Mouse (Mus musculus) fat pad, adult 2 months (tissue): ENCODE results near the gene Zbtb39.

Experiments
- DNase-seq: peaks from one replicate; pipeline ENCODE4 v3.0.0-alpha.2; 2011; ENCODE audit warnings: low read depth, low spot score; ENCODE audit errors: extremely low read depth

Zbtb39 gene

DNA sequence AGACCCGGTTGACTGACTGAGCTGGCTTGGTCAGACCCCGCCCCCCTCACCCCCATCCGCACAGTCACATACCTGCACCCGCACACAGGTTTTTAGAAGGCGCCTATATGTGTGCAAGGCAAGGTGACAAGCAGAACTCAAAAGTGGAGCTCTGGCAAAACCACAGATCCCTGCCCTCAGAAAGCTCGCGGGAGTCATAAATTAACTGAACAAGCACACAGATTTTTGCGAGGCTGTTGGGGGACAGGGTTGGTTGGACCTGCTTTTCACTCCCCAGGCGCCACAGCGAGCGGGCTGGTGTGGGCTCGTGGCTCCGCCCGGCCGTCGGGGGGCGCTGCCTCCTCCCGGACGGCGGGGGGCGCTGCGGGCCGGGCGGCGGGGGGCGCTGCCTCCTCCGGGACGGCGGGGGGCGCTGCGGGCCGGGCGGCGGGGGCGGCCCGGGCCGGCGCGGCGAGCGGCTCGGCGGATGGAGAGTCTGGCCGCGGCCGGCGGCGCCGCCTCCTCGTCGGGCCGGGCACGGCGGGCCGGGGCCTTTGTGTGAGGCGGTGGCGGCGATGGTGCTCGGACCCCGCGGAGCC is at the start of gene Zbtb39:
Gene Zbtb39, plus strand, starts transcription at position 456 of the 578 bp plus-strand sequence.
- no peak for DNase-seq

DNA sequence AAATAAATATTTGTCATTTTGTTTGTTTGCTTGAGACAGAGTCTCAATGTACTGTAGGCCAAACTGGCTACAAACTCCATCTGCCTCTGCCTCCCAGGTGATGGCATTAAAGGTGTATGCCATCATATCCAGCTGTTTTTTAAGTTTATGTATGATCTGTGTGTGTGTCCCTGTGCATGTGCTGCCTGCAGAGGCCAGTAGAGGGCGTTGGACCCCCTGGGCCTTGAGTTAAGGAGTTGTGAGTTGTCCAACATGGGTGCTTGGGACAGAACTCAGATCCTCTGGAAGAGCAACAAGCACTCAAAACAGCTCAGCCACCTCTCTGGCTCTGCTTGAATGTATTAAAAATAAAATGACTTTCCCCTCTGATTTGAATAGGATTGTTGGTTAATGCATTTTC is 48.3 kb upstream of the Zbtb39 start:
- DNase-seq = no peak

DNA sequence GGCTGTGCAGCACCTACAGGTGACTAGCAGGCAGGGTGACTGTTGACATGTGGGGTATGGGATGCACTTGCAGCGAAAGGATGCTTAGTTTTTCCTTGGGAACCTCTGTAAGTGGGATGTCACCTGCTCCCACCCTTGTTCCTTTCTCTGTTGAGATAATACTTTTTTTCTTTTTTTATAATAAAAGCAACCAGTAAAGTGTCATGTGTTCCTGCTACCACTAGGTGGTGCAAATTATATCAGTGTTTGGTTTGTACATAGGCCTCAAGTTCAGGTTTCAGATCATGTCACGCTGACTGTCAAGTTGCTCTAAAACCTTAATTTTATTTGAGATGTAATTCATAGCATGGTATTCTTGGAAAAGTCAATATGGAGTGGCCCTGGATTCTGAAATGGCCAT is 44.7 kb upstream of the Zbtb39 start:
- DNase-seq = no peak

DNA sequence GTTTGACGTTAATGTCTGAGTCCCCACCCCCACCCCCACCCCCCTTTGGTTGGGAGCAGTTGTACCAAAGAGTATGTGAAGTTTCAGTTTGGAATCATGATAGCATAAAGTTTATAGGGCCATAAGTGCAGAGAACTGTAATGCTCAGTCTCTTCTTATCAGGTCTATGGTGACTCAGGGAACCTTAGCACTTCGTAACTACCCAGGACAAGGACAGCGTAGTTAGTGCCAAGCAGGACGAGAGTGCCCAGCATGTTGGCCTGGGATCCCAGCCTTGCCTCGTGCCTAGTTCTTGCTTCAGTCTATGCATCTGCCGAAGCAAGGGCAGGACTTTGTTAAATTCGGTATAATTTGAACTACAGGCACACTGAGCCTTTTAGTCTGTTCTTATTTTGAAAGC is 43.6 kb upstream of the Zbtb39 start:
- no peak for DNase-seq

DNA sequence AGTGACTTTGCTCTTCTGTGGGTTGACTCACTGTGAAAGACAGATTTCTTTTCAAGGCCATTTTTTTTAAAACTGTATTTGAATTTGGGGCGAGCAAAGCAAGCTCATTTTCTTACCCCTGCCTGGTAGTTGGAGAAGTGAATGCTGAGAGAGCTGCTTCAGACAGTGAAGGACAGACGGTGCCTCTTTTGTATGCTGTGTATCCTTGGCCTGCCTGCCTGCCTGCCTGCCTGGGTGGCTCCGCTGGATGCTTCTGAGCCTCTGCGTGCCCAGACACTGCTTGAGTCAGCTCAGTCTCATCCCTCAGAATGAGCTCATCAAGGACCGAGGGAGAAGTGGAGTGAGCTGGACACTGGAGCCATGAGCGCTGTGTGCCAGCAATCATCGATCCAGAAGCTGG is 40.4 kb upstream of the Zbtb39 start:
- DNase-seq = no peak

DNA sequence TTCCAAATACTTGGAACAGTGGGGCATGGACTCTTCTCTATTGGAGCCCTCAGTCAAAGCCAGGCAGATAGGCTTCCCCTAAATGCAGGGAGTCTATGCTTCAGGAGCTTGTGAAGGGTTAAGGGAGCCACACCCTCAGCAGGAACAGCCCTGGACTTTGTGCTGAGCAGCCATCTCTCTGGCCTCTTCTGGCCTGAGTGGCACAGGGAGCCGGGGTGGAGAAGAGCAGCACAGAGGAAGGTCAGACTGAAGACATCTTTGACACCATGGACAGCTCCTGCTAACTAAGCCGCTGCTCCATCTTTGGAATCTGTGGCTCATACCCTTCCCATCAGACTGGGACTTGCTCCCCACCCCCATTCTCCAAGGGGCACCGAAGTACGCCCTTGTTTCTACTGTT is 36.0 kb upstream of the Zbtb39 start:
- DNase-seq = no peak

DNA sequence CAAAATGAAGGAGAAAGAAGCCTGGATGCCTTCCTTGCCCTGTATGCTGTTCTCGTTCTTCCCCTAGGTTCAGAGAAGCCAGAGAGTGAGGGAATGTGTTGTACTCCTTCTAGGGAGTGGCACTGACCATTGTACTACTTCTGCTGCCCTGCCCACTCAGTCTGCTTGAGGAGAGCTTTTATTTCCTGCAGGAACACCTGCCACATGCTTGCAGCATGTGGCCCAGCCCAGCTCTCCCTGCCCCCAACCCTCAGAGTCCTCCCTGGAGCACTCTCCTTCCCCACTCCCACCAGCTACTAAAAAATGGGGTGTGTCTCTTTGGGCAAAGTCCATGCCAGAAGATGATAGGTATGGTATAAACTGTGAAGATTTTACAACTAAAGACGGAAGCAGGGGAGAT is 35.0 kb upstream of the Zbtb39 start:
- DNase-seq = no peak

DNA sequence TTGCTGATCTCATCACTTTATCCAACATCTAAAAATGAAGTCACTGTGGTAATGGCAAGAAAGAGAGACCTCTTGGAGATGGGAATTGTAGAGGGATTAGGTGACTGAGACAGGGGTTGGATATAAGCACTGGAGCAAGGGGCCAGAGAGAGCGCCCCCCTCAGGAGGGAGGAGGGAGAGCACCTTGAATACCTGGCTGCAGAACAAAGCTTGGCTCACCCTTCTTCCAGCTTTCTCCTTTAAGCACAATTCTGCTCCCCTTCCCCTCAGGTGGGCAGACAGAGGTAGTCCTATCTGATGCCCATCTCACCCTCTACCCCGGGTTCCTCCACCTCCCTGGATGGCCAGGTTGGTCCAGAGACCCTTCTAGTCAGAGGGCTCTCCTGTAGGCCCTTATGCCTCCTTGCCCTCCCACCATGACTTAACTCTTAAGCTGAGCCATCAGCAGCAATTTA is 34.5 kb upstream of the Zbtb39 start, which contains the start of gene Myo1a:
Gene Myo1a, plus strand, starts transcription at position 405 of the 455 bp plus-strand sequence.
- DNase-seq = no peak

DNA sequence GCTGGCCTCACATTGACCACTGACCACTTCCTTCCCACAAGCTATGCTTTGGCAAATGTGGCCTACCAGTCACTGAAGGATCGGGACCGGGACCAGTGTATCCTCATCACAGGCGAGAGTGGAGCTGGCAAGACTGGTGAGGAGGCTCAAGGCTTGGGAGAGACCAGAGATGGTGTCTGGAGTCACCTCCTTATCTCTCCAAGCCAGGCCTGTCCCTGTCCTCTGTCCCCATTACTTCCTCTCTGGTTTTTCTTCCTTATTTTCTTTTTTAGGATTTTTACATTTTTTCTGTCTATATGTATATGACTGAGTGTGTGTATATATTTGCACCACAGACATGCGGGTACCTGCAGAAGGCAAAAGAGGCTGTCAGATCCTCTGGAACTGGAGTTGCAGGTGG is 33.6 kb upstream of the Zbtb39 start:
- DNase-seq = no peak

DNA sequence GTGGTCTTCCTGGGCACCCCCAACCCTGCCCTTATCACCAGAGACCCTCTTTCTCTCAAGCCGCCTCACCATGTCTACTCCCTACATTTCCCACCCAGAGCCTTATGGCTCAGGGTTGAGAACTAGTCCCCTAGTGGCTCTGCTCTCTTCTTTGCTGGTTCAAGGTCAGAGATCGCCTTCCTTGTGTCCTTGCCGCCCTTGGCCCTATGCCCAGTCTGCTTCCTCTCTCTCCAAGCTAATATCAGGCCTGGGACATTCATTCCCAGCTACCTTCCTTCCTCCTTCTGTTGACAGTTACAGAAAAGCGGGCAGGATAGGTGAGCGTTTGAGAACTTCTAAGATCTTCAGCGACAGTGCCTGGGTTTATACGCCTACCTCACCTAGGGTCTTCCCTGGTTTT is 31.6 kb upstream of the Zbtb39 start:
- no peak for DNase-seq

DNA sequence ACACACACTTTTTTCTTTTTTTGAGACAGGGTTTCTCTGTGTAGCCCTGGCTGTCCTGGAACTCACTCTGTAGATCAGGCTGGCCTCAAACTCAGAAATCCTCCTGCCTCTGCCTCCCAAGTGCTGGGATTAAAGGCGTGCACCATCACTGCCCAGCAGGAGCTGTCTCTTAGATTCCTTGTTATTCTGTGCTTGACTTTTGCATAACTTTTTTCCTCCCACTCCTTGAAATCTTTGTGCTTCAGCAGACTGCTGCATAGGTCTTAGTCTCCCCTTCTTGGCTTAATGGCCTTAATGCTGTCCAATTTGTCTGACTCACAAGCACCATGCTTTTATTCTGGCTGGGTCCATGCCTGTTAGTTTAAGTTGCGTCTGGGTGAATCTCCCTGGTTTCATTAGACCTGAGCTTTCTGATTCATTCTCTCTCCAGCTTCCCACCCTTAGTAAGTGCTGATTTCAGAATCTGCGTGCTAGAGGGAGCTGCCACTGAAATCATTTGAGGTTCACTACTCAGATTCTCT is 30.4 kb upstream of the Zbtb39 start:
- no peak for DNase-seq

DNA sequence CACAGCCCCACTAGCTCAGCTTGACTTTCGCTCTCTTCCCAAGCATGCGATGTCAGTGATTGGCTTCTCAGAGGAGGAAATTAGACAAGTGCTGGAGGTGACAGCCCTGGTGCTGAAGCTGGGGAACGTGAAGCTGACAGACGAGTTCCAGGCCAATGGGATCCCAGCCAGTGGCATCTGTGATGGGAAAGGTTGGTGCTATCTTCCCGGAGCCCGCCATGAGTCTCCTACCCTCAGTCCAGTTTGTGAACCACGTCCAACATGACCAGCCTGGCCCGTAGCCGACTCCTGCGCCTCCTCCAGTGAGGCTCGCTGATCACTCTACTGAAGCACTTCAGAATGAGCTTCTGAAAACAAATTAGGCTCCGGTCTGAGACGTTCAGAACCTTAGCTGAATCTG is 29.0 kb upstream of the Zbtb39 start:
- DNase-seq = no peak

DNA sequence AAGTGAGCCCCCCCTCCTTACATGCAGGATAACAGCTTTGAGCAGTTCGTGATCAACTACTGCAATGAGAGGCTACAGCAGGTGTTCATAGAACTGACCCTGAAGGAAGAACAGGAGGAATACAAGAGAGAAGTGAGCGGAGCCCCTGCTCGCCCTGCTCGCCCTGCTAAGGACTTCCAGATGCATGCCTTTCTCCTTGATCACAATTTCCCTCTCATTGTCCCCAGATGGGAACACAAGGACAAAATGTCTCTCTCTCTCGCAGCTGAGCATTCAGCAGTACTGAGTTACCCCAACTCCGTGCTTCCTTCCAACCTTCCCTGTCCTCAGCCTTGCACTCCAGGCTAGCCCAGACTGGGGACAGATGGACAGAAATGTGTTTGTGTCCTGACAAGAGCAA is 26.6 kb upstream of the Zbtb39 start:
- DNase-seq = no peak

DNA sequence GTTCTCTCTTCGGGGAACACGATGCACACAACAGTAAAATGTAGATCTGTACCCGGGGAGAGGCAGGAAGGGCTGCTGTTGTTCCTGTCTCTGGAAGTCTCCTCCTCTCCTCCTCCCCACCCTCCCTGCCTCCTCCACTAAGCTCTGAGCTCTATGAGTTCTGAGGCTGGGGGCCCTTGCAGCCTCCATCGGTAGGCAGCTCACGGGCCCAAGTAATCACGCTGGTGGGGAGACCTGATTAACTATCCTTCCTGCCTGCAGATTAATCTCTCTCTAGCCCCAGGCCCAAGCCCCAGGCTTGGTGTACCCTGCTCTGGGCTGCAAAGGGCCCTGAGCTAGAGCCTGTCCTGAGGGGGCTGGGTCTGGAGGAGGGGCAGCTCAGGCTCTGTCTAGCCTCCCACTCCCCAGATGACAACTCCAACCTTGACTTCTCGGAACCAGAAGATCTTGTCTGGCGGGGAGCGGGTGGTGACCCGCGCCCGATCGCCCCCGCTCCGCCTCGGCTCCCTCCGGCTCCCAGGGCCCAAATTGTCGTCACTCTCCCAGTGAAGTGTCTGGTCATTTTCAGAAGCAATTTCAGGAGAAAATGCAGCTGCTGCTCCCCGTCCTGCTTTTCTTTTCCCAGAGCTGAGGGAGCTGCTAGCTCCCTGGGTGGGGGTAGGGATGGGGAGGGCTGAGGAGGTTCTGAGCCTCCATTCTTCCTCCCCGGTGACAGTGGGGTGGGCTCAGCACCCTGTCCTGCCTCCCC is 17.5 kb upstream of the Zbtb39 start:
- DNase-seq = no peak

DNA sequence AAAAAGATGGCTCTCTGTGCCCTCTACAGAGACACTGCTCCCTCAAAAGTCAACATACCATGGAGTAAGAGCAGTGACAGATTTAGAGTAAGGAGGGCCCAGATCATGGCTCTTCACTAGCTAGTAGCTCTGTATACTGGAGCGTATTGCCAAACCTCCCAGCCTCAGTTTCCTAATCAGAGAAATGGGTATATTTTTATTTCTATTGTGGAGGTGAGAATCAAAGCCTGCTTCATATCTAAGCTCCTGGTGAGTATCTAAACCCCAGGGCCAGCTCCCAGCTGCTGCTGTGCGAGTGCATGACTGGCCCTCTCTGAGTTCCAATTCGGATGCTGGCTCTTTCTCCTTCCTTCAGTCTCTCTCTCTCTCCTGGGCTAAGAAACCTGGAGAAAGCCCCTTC is 15.2 kb upstream of the Zbtb39 start, which contains the start of gene Tac2:
Gene Tac2, plus strand, starts transcription at position 301 of the 400 bp plus-strand sequence.
- no peak for DNase-seq

DNA sequence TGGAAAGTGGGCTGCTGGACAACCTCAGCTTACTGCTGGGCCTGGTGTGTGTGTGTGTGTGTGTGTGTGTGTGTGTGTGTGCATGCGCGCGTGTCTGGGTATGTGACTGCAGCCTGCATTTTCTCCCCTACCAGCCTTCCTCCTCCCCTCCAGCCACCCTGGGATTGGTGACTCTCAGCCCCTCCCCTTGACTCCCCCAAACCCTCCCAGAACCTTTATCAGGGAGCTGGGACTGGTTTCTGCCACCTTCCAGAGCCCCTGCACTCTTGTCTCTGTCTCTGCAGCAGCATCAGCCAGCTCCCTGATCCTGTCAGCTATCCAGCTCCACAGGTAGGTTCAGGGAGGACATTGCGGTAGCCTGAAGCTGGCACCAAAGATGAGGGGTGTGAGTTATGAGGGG is 14.2 kb upstream of the Zbtb39 start:
- no peak for DNase-seq

DNA sequence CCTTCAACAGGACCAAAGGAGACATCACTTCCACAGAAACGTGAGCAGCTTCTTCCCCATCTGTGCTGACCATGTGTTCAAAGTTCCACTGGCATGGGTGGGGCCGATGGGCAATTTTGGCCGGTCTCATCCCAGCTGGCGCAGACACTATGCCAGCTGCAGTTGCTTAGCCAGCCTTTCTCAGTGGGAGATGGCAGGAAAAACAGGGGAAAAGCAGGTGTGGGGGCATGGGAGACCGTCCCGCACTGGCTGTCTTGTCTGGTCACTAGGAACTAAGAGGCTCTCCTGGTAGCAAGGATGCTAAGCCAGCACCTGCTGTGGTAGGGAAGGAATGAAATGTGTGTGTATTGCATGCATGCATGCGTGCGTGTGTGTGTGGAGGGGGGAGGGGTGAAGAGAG is 10.9 kb upstream of the Zbtb39 start:
- DNase-seq = no peak

DNA sequence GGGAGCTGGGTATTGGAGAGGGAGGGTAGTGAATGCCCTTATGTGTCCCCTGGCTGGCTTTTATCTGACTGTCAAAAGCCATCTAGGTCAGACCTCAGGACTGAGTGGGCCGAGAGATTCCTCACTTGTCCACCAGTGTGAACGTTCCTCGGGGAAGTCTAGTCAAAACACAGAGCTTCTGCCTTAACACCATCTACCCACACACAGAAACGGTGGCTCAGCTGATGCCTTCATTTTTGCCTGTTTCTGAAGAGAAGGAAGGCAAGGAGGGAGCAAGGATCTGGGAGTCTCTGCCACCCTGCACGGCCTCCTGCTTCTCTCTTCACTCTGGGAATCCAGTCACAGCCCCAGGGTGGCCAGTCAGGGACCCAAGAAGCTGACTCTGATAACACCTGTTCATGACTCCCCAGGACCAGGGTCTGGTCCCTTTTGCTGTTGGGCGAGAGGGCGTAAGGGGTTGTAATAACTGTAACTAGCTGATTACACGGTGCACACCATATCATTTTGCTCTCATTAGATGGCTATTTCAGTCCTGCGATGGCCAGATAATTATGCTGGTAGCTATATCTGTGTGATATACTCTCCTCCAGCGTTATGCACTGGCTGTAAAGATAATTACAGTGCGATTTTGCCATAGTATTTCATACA is 8.9 kb upstream of the Zbtb39 start:
- DNase-seq = no peak

DNA sequence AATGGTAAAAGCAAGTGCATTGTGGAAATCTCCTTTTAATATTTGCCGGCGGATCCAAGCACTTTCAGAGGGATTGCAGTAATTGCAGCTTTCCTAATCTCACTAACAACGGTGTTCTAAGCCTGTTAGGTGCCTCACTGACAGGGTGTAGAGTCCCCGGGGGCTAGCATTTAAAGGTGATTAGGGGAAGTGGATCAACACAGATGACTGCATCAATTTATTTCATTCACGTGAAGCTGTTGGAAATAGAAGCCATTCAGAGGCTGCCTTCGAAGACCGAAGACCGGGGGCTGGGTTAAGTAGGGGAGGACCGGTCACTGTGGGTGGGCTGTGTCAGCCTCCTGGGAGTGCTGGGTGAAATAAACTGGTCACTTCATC is 8.4 kb upstream of the Zbtb39 start:
- DNase-seq = no peak

DNA sequence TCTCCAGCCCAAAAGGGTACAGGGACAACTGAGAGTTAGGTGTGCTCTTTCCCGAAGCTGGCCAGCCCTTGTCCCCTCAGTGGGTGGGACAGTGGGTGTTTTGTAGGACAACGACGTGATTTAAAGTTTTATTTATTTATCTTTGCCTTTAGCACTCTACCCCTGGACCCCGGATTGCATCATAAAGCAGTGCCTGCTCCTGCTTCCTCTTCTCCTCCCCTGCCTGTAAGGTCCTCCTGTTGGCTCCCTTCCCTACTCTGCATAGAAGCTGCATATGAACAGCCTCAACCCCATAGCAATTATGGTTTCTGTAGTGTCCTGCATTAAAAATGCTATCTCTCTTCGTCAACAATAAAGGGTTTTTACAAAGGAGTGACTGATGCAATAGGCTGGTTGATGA is 7.9 kb upstream of the Zbtb39 start:
- DNase-seq = no peak

DNA sequence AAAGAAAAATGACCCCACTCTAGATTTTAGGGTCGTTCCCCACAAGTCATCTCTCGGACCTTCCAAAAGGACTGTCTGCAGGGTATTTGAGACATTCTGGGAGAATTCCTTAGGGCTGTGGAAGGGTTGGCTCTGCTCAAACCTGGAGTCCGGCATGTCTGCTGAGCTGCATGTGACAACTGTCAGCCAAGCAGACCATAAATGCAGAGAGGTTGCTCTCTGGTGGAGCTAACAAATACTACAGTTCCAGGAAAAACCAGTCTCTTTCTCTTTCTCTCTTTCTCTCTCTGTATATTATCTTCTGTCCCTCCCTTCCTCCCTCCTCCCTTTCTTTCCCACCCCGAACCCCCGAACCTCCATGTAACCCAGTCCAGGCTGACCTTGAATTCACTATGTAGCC is 4.9 kb upstream of the Zbtb39 start:
- no peak for DNase-seq

DNA sequence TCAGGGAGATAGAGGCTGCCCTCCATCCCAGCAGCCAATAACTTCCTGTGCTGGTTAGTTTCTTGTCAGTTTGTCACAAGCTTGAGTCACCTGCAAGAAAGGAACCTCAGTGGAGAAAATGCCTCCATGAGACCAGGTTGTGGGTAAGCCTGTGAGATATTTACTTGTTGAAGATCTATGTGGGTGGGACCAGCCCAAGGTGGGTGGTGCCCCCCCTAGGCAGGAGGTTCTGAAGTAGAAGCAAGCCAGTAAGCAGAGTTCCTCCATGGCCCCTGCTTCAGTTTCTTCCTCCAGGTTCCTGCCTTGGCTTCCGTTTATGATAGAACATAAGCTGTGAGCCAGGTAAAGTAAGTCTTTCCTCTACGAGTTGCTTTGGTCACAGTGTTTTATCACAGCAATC is 3.1 kb upstream of the Zbtb39 start:
- no peak for DNase-seq
